Mouse (Mus musculus) neural tube, embryonic 13.5 days (tissue): ENCODE results near the gene Fblim1. TPM values are rescaled to one million over a fixed set of nuclear protein-coding genes. Genes with fewer than 3 reads are reported as not detected.

Source experiments
- ATAC-seq: fragments of 200-750 bp; cut with Nextera tagmentation; 2 replicates; pipeline ENCODE4 v1.8.0; 2017; ENCODE audit warnings: low read depth, mild to moderate bottlenecking, moderate TSS enrichment, moderate library complexity
- H3K27ac ChIP-seq: fragments of 300-500 bp; sonication (generic); replicated peaks from 2 replicates; pipeline ENCODE4 v1.5.1; 2015; ENCODE audit warnings: moderate library complexity, mild to moderate bottlenecking, inconsistent platforms
- H3K27me3 ChIP-seq: fragments of 300-500 bp; sonication (generic); 2 replicates; pipeline ENCODE4 v1.6.1; 2015; ENCODE audit warnings: mild to moderate bottlenecking, inconsistent platforms
- H3K36me3 ChIP-seq: fragments of 300-500 bp; sonication (generic); 2 replicates; pipeline ENCODE4 v1.6.1; 2015; ENCODE audit warnings: mild to moderate bottlenecking, inconsistent platforms
- H3K4me1 ChIP-seq: fragments of 300-500 bp; sonication (generic); replicated peaks from 2 replicates; pipeline ENCODE4 v1.6.1; 2015; ENCODE audit warnings: inconsistent platforms
- H3K4me2 ChIP-seq: fragments of 300-500 bp; sonication (generic); 2 replicates; pipeline ENCODE4 v1.6.1; 2015; ENCODE audit warnings: inconsistent platforms, mild to moderate bottlenecking, moderate library complexity
- H3K4me3 ChIP-seq: fragments of 300-500 bp; sonication (generic); 2 replicates; pipeline ENCODE4 v1.5.1; 2015; ENCODE audit warnings: mild to moderate bottlenecking, inconsistent platforms
- H3K9ac ChIP-seq: fragments of 300-500 bp; sonication (generic); 2 replicates; pipeline ENCODE4 v1.6.1; 2015; ENCODE audit warnings: moderate library complexity, mild to moderate bottlenecking, inconsistent platforms
- H3K9me3 ChIP-seq: fragments of 300-500 bp; sonication (generic); 2 replicates; pipeline ENCODE4 v1.6.1; 2016; ENCODE audit warnings: inconsistent platforms
- WGBS: fragments of 180-500 bp; shearing (Covaris S2); methylation state at CpG from one replicate; pipeline ENCODE4 v1.1.7; 2015; 5-methylcytosine and 5-hydroxymethylcytosine counted together
- polyA plus RNA-seq: library from polyadenylated mRNA; unstranded; fragments of >200 nt; fragmentation: Nextera tagmentation; extraction: Ambion mirVana; gene quantifications from 2 replicates; pipeline ENCODE4 v1.2.1, GENCODE M21; 2015

Fblim1 gene
- polyA plus RNA-seq, 1 experiment from 2014 or later = 36.6 TPM

- H3K9ac ChIP-seq = no peak overlapping the region
- no peak overlapping the region for H3K4me3 ChIP-seq
- 83% methylated on average over 7 of the region's 7 CpGs for WGBS
- no peaks in the 10 kb centered on the region for H3K27me3 ChIP-seq
- no peak overlapping the region for H3K4me2 ChIP-seq
- peaks cover 46% of the 10 kb centered on the region for H3K4me1 ChIP-seq
- no peak overlapping the region for H3K27ac ChIP-seq
- no peak for ATAC-seq
- H3K9me3 ChIP-seq = no peaks in the 10 kb centered on the region
- H3K36me3 ChIP-seq = peaks cover 7% of the 10 kb centered on the region
These were observed 78.8 kb downstream of the Fblim1 start for GRCm38 (mm10) chr4:141526936-141527650.

Other genes with a start within 250 kb of the Fblim1 start
- gene Fam131c, start 237.9 kb downstream of the Fblim1 start, polyA plus RNA-seq = 12.6 and 14.2 TPM in 2 replicates
- not detected in 2 replicates for gene Clcnka, start 207.4 kb downstream of the Fblim1 start, polyA plus RNA-seq
- not detected in 2 replicates for gene Clcnkb, start 190.1 kb downstream of the Fblim1 start, polyA plus RNA-seq
- gene Hspb7, start 185.3 kb downstream of the Fblim1 start, polyA plus RNA-seq = not detected in 2 replicates
- gene Srarp, start 170.0 kb downstream of the Fblim1 start, polyA plus RNA-seq = not detected in 2 replicates
- gene Zbtb17, start 161.4 kb downstream of the Fblim1 start, polyA plus RNA-seq = 45.0 and 45.9 TPM in 2 replicates
- gene Spen, start 67.5 kb downstream of the Fblim1 start, polyA plus RNA-seq = 13.8 and 19.5 TPM in 2 replicates
- gene Tmem82, start 12.5 kb upstream of the Fblim1 start, polyA plus RNA-seq = 0.31 TPM in 1 of 2 replicates, not detected in the other
- 0.11 TPM in 1 of 2 replicates, not detected in the other for gene Slc25a34, start 17.7 kb upstream of the Fblim1 start, polyA plus RNA-seq
- 6.6 and 7.6 TPM in 2 replicates for gene Plekhm2, start 58.8 kb upstream of the Fblim1 start, polyA plus RNA-seq
- not detected in 2 replicates for gene Rsc1a1, start 79.5 kb upstream of the Fblim1 start, polyA plus RNA-seq
- 15.4 and 17.9 TPM in 2 replicates for gene Ddi2, start 117.3 kb upstream of the Fblim1 start, polyA plus RNA-seq
- gene Agmat, start 140.6 kb upstream of the Fblim1 start, polyA plus RNA-seq = not detected in 2 replicates
- gene Dnajc16, start 184.8 kb upstream of the Fblim1 start, polyA plus RNA-seq = 6.0 and 6.6 TPM in 2 replicates
- 19.8 and 22.9 TPM in 2 replicates for gene Casp9, start 187.5 kb upstream of the Fblim1 start, polyA plus RNA-seq
- not detected in 2 replicates for gene Cela2a, start 220.1 kb upstream of the Fblim1 start, polyA plus RNA-seq
- gene Ctrc, start 240.3 kb upstream of the Fblim1 start, polyA plus RNA-seq = not detected in 2 replicates